Mouse (Mus musculus) CD4-positive, CD25-positive, alpha-beta regulatory T cell, adult 4 months (primary cell): ENCODE results near the gene Spata25. TPM values are rescaled to one million over a fixed set of nuclear protein-coding genes. Genes with fewer than 3 reads are reported as not detected.

Experiments used
- ATAC-seq: one replicate; pipeline ENCODE4 v1.8.0; 2017
- polyA plus RNA-seq, 2 experiments: library from polyadenylated mRNA; unstranded; fragments of 100-300 nt; shearing (Covaris generic); gene quantifications; one replicate each; pipeline ENCODE4 v1.2.1; 2017

The Spata25 gene
- polyA plus RNA-seq, 2 experiments from 2014 or later = not detected

- ATAC-seq = no peak
These were observed 48.8 kb downstream of the Spata25 start, which contains the start of gene Tnnc2 for GRCm38 (mm10) chr2:164779481-164780086. Gene Tnnc2, minus strand, starts transcription at chr2:164779967.

GRCm38 (mm10) chr2:164778809-164779208 lies 49.5 kb downstream of the Spata25 start:
- ATAC-seq = no peak

GRCm38 (mm10) chr2:164778015-164778287 lies 50.4 kb downstream of the Spata25 start:
- no peak for ATAC-seq

DNA sequence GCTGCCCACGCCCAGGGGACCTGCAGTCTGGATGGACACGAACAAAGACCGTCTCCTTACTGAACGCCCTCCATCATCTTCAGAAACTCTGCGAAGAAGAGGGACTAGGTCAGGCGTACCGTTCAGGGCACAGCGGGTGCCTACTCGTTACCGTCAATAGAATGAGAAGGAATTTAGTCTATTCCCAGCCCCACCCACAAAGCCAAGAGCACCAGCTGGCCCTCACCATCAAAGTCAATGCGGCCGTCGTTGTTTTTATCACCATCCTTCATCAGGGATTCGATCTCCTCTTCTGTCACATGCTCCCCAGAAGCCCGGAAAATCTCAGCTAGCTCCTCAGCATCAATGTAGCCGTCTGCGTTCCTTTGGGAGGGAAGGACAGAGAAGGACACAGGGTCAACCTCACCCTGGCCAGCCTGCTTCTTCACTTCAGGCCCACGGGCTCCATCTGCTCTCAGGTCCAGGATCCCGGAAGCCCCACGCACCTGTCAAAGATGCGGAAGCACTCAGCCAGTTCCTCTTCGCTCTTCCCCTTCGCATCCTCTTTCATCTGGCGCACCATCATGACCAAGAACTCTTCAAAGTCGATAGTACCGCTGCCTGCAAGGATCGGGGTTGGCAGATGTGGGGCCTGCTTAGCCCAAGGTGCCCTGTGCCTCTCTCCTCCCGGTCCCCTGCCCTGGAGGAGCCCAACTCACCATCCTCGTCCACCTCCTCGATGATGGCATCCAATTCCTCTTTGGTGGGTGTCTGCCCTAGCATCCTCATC lies 50.9 kb downstream of the Spata25 start:
- no peak for ATAC-seq

- ATAC-seq = no peak
These were observed 51.5 kb downstream of the Spata25 start for GRCm38 (mm10) chr2:164776801-164777200.

Other genes starting within 250 kb of the Spata25 start
- gene Wfdc6a, start 243.1 kb downstream of the Spata25 start, polyA plus RNA-seq = not detected
- not detected for gene Eppin, start 234.9 kb downstream of the Spata25 start, polyA plus RNA-seq
- not detected for gene Wfdc6b, start 215.0 kb downstream of the Spata25 start, polyA plus RNA-seq
- not detected for gene Wfdc8, start 214.9 kb downstream of the Spata25 start, polyA plus RNA-seq
- not detected for gene Wfdc16, start 189.7 kb downstream of the Spata25 start, polyA plus RNA-seq
- not detected for gene Wfdc10, start 172.5 kb downstream of the Spata25 start, polyA plus RNA-seq
- gene Wfdc9, start 172.0 kb downstream of the Spata25 start, polyA plus RNA-seq = not detected
- not detected for gene Wfdc11, start 154.4 kb downstream of the Spata25 start, polyA plus RNA-seq
- gene Wfdc13, start 143.4 kb downstream of the Spata25 start, polyA plus RNA-seq = not detected
- not detected for gene Spint4, start 130.0 kb downstream of the Spata25 start, polyA plus RNA-seq
- not detected for gene Spint5, start 113.2 kb downstream of the Spata25 start, polyA plus RNA-seq
- gene Wfdc3, start 82.6 kb downstream of the Spata25 start, polyA plus RNA-seq = not detected
- 1 to 10 TPM; 3.8 to 7.3 TPM for gene Dnttip1, start 82.6 kb downstream of the Spata25 start, polyA plus RNA-seq
- 10 to 100 TPM in 1 of 2 experiments, 1 to 10 TPM in 1; 7.7 to 11.4 TPM for gene Ube2c, start 58.6 kb downstream of the Spata25 start, polyA plus RNA-seq
- not detected for gene Tnnc2, start 48.6 kb downstream of the Spata25 start, polyA plus RNA-seq
- 1 to 10 TPM; 4.9 to 7.7 TPM for gene Snx21, start 42.7 kb downstream of the Spata25 start, polyA plus RNA-seq
- gene Acot8, start 23.7 kb downstream of the Spata25 start, polyA plus RNA-seq = 10 to 100 TPM; 32.5 to 42.2 TPM
- gene Zswim3, start 23.4 kb downstream of the Spata25 start, polyA plus RNA-seq = 1 to 10 TPM; 7.0 to 8.1 TPM
- 10 to 100 TPM; 20.9 to 30.5 TPM for gene Zswim1, start 5.9 kb downstream of the Spata25 start, polyA plus RNA-seq
- 100 to 1,000 TPM; 211 to 247 TPM for gene Ctsa, start 4.3 kb upstream of the Spata25 start, polyA plus RNA-seq
- gene Neurl2, start 4.9 kb upstream of the Spata25 start, polyA plus RNA-seq = 1 to 10 TPM in 1 of 2 experiments, under 1 TPM in 1; 0.65 to 1.6 TPM
- gene Pltp, start 29.2 kb upstream of the Spata25 start, polyA plus RNA-seq = under 1 TPM; 0.34 to 0.98 TPM
- gene Pcif1, start 50.8 kb upstream of the Spata25 start, polyA plus RNA-seq = 100 to 1,000 TPM; 106 to 115 TPM
- gene Zfp335, start 83.2 kb upstream of the Spata25 start, polyA plus RNA-seq = 1 to 10 TPM; 5.6 to 8.2 TPM
- gene Mmp9, start 112.2 kb upstream of the Spata25 start, polyA plus RNA-seq = 1 to 10 TPM; 2.0 to 4.1 TPM
- gene Slc12a5, start 132.3 kb upstream of the Spata25 start, polyA plus RNA-seq = under 1 TPM in 1 of 2 experiments, not detected in 1; 0.31 TPM
- 10 to 100 TPM; 28.6 to 49.0 TPM for gene Ncoa5, start 206.3 kb upstream of the Spata25 start, polyA plus RNA-seq
- gene Cd40, start 227.1 kb upstream of the Spata25 start, polyA plus RNA-seq = 1 to 10 TPM; 1.6 to 6.0 TPM